Mouse (Mus musculus) lung, embryonic 16.5 days (tissue): ENCODE results near the gene Zcchc13. TPM values are rescaled to one million over a fixed set of nuclear protein-coding genes. Genes with fewer than 3 reads are reported as not detected.

ENCODE experiments used
- ATAC-seq: fragments of 200-750 bp; cut with Nextera tagmentation; 2 replicates; pipeline ENCODE4 v1.8.0; 2017; ENCODE audit warnings: low read depth, mild to moderate bottlenecking, moderate library complexity
- H3K27ac ChIP-seq: fragments of 300-500 bp; sonication (generic); 2 replicates; pipeline ENCODE4 v1.5.1; 2014; ENCODE audit warnings: mild to moderate bottlenecking, control low read depth, low read length
- H3K27me3 ChIP-seq: fragments of 300-500 bp; sonication (generic); 2 replicates; pipeline ENCODE4 v1.6.1; 2014; ENCODE audit warnings: low read depth, low read length, mixed read lengths; ENCODE audit not compliant: control insufficient read depth, insufficient read depth
- H3K36me3 ChIP-seq: fragments of 300-500 bp; sonication (generic); 2 replicates; pipeline ENCODE4 v1.6.1; 2014; ENCODE audit warnings: low read length; ENCODE audit not compliant: control insufficient read depth, insufficient read depth
- H3K4me1 ChIP-seq: fragments of 300-500 bp; sonication (generic); replicated peaks from 2 replicates; pipeline ENCODE4 v1.6.1; 2014; ENCODE audit warnings: low read length, mixed read lengths; ENCODE audit not compliant: control insufficient read depth, insufficient read depth
- H3K4me2 ChIP-seq: fragments of 300-500 bp; sonication (generic); 2 replicates; pipeline ENCODE4 v1.6.1; 2014; ENCODE audit warnings: low read depth, low read length, control low read depth
- H3K4me3 ChIP-seq: fragments of 300-500 bp; sonication (generic); 2 replicates; pipeline ENCODE4 v1.5.1; 2014; ENCODE audit warnings: mild to moderate bottlenecking, low read length, control low read depth
- H3K9ac ChIP-seq: fragments of 300-500 bp; sonication (generic); 2 replicates; pipeline ENCODE4 v1.6.1; 2014; ENCODE audit warnings: low read length, control low read depth
- H3K9me3 ChIP-seq: fragments of 300-500 bp; sonication (generic); 2 replicates; pipeline ENCODE4 v1.6.1; 2016; ENCODE audit warnings: low read length; ENCODE audit not compliant: control insufficient read depth
- WGBS: fragments of 180-500 bp; shearing (Covaris S2); extraction: QIAGEN DNeasy Blood & Tissue Kit; methylation state at CpG from one replicate; pipeline ENCODE4 v1.1.7; 2014; 5-methylcytosine and 5-hydroxymethylcytosine counted together
- polyA plus RNA-seq: library from polyadenylated mRNA; unstranded; fragments of >200 nt; fragmentation: Nextera tagmentation; extraction: Ambion mirVana; gene quantifications from 2 replicates; pipeline ENCODE4 v1.2.1, GENCODE M21; 2015

The Zcchc13 gene
- polyA plus RNA-seq, 1 experiment from 2014 or later, result not detected

GRCm38 (mm10) chrX:103670245-103670644 is 39.9 kb downstream of the Zcchc13 start:
- Histone ChIP-seq H3K4me2 (no peak overlapping the region), H3K9ac (no peak overlapping the region), H3K4me1 (no peaks in the 10 kb centered on the region), H3K27ac (no peak overlapping the region), H3K36me3 (no peaks in the 10 kb centered on the region), H3K9me3 (no peaks in the 10 kb centered on the region), H3K27me3 (peaks cover 2% of the 10 kb centered on the region), H3K4me3 (no peak overlapping the region)
- ATAC-seq, result no peak

GRCm38 (mm10) chrX:103673761-103674160 is 43.4 kb downstream of the Zcchc13 start:
- WGBS, result 74% methylated on average over 3 of the region's 3 CpGs
- no peak overlapping the region for H3K4me3 ChIP-seq
- peaks cover 5% of the 10 kb centered on the region for H3K27me3 ChIP-seq
- no peak overlapping the region for H3K4me2 ChIP-seq
- H3K27ac ChIP-seq, result no peak overlapping the region
- no peaks in the 10 kb centered on the region for H3K9me3 ChIP-seq
- H3K36me3 ChIP-seq, result no peaks in the 10 kb centered on the region
- no peak overlapping the region for H3K9ac ChIP-seq
- no peak for ATAC-seq
- H3K4me1 ChIP-seq, result no peaks in the 10 kb centered on the region

- Histone ChIP-seq H3K4me1 (no peaks in the 10 kb centered on the region), H3K27me3 (peaks cover 5% of the 10 kb centered on the region), H3K4me3 (no peak overlapping the region), H3K27ac (no peak overlapping the region), H3K9me3 (no peaks in the 10 kb centered on the region), H3K9ac (no peak overlapping the region), H3K4me2 (no peak overlapping the region), H3K36me3 (no peaks in the 10 kb centered on the region)
- ATAC-seq, result no peak
- WGBS, result 15% methylated on average over 2 of the region's 2 CpGs
Measured at GRCm38 (mm10) chrX:103674674-103675073, 44.3 kb downstream of the Zcchc13 start.

Other genes with a start within 250 kb of the Zcchc13 start
- 0.25 TPM in 1 of 2 replicates, not detected in the other for gene Tsx, start 216.1 kb upstream of the Zcchc13 start, polyA plus RNA-seq
- not detected in 2 replicates for gene Gm26992, start 208.6 kb upstream of the Zcchc13 start, polyA plus RNA-seq
- 20.7 and 22.9 TPM in 2 replicates for gene Slc16a2, start 191.4 kb downstream of the Zcchc13 start, polyA plus RNA-seq